Mouse (Mus musculus) hindbrain, embryonic 14.5 days (tissue): ENCODE measurements around the gene Tbc1d9b. TPM values are rescaled to one million over a fixed set of nuclear protein-coding genes. Genes with fewer than 3 reads are reported as not detected.

Experiments
- ATAC-seq: fragments of 200-750 bp; cut with Nextera tagmentation; 2 replicates; pipeline ENCODE4 v1.8.0; 2017; ENCODE audit warnings: moderate number of reproducible peaks, mild to moderate bottlenecking, moderate TSS enrichment, moderate library complexity; ENCODE audit not compliant: low FRiP score
- DNase-seq: peaks from one replicate; pipeline ENCODE4 v3.0.0-alpha.2; 2015; ENCODE audit warnings: low spot score
- H3K27ac ChIP-seq: fragments of 300-500 bp; sonication (generic); 2 replicates; pipeline ENCODE4 v1.5.1; 2014; ENCODE audit warnings: mild to moderate bottlenecking, moderate library complexity
- H3K27me3 ChIP-seq: fragments of 300-500 bp; sonication (generic); 2 replicates; pipeline ENCODE4 v1.6.1; 2014; ENCODE audit warnings: mild to moderate bottlenecking, low read length, mixed read lengths; ENCODE audit not compliant: control insufficient read depth, insufficient read depth
- H3K36me3 ChIP-seq: fragments of 300-500 bp; sonication (generic); replicated peaks from 2 replicates; pipeline ENCODE4 v1.6.1; 2014; ENCODE audit not compliant: control insufficient read depth, insufficient read depth
- H3K4me1 ChIP-seq: fragments of 300-500 bp; sonication (generic); replicated peaks from 2 replicates; pipeline ENCODE4 v1.6.1; 2014; ENCODE audit warnings: antibody characterized with exemption, low read length, mixed read lengths; ENCODE audit not compliant: control insufficient read depth, insufficient read depth
- H3K4me2 ChIP-seq: fragments of 300-500 bp; sonication (generic); replicated peaks from 2 replicates; pipeline ENCODE4 v1.6.1; 2014; ENCODE audit warnings: mild to moderate bottlenecking, moderate library complexity
- H3K4me3 ChIP-seq: fragments of 300-500 bp; sonication (generic); replicated peaks from 2 replicates; pipeline ENCODE4 v1.5.1; 2014; ENCODE audit warnings: mild to moderate bottlenecking, low read length
- H3K9ac ChIP-seq: fragments of 300-500 bp; sonication (generic); 2 replicates; pipeline ENCODE4 v1.6.1; 2014
- H3K9me3 ChIP-seq: fragments of 300-500 bp; sonication (generic); 2 replicates; pipeline ENCODE4 v1.6.1; 2016; ENCODE audit warnings: low read length; ENCODE audit not compliant: control insufficient read depth
- WGBS: fragments of 180-500 bp; shearing (Covaris S2); extraction: QIAGEN DNeasy Blood & Tissue Kit; methylation state at CpG from one replicate; pipeline ENCODE4 v1.1.7; 2014; 5-methylcytosine and 5-hydroxymethylcytosine counted together
- polyA plus RNA-seq: library from polyadenylated mRNA; unstranded; fragments of >200 nt; fragmentation: Nextera tagmentation; extraction: Ambion mirVana; gene quantifications from 2 replicates; pipeline ENCODE4 v1.2.1, GENCODE M21; 2014

The Tbc1d9b gene
- polyA plus RNA-seq, 1 experiment from 2014 or later: 35.7 TPM

DNA sequence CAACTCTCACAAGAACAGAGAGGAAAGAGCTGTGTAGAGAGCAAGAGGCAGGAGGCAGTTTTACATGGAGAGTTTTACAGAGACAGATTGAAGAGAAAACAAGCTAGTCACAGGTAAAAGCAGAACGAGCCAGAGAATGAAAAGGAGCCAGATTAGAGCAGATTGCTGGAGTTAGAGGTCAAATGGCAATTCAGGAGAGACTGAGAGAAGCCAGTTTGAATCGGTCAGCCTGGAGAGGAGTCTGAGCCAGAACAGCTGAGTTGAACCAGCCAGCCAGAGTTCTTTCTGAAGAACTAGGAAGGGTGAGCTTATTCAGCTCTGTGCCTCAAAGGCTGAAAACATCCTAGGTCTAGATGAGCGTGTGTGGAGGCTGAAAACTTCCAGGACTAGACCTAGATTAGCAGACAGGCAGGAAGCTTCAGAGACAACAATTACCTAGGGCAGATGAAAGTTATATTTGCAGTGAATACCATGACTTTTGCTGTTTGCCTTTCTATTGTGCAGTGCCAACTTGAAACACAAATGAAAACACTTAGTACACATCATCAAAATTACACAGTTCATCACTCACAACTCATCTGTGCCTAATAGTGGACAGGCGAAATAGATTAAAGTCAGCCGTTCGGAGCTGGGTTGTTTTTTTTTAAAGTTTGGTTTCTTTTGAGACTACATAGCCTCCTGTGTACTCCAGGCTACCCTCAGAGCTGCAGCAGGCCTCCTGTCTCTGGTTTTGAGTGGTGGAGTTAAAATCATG lies 49.5 kb downstream of the Tbc1d9b start:
- H3K9me3 ChIP-seq: no peaks in the 10 kb centered on the region
- ATAC-seq: no peak
- WGBS: 83% methylated on average over 6 of the region's 6 CpGs

DNA sequence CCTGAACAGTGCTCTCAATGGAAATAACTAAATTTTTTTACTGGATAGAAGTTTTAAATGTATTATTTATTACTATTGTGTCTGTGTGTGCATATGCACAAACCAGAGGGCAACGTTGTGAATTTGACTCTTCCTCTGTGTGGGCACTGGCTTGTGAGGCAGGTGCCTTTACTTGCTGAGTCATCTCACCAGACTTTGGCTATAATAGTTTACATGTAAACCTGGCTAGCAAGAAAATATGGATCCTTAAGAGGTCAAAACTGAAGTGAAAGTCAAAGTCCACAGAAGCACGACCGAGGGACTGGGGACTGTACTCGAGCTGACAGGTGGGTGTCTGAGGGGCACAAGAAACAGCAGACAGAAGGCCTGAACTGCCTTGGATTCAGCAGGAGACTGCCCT lies 51.5 kb downstream of the Tbc1d9b start:
- ATAC-seq: no peak
- DNase-seq: no peak
- Histone ChIP-seq H3K9me3 (no peaks in the 10 kb centered on the region), H3K27ac (no peak overlapping the region), H3K36me3 (peaks cover 62% of the 10 kb centered on the region), H3K4me3 (no peak overlapping the region), H3K4me1 (no peaks in the 10 kb centered on the region), H3K27me3 (no peaks in the 10 kb centered on the region), H3K4me2 (no peak overlapping the region), H3K9ac (no peak overlapping the region)
- 90% methylated on average over 4 of the region's 4 CpGs for WGBS

More for the DNA sequence above, 49.5 kb downstream of the Tbc1d9b start:
- H3K9ac ChIP-seq: no peak overlapping the region
- H3K4me1 ChIP-seq: peaks cover 4% of the 10 kb centered on the region
- peaks cover 63% of the 10 kb centered on the region for H3K36me3 ChIP-seq
- no peak overlapping the region for H3K4me3 ChIP-seq
- no peak overlapping the region for H3K4me2 ChIP-seq
- no peak for DNase-seq
- H3K27me3 ChIP-seq: no peaks in the 10 kb centered on the region
- H3K27ac ChIP-seq: no peak overlapping the region

GRCm38 (mm10) chr11:50184788-50185187 lies 53.6 kb downstream of the Tbc1d9b start:
- ATAC-seq (no peak), DNase-seq (no peak)
- 78% methylated on average over 3 of the region's 3 CpGs for WGBS
- Histone ChIP-seq H3K4me3 (no peak overlapping the region), H3K27me3 (no peaks in the 10 kb centered on the region), H3K9ac (no peak overlapping the region), H3K4me2 (no peak overlapping the region), H3K4me1 (no peaks in the 10 kb centered on the region), H3K27ac (no peak overlapping the region), H3K9me3 (no peaks in the 10 kb centered on the region), H3K36me3 (peaks cover 56% of the 10 kb centered on the region)

- DNase-seq (no peak), ATAC-seq (no peak)
- 83% methylated on average over 7 of the region's 7 CpGs for WGBS
- Histone ChIP-seq H3K9ac (no peak overlapping the region), H3K27ac (no peak overlapping the region), H3K4me3 (no peak overlapping the region), H3K4me2 (no peak overlapping the region), H3K4me1 (no peaks in the 10 kb centered on the region), H3K9me3 (no peaks in the 10 kb centered on the region), H3K36me3 (peaks cover 46% of the 10 kb centered on the region), H3K27me3 (no peaks in the 10 kb centered on the region)
Observed at GRCm38 (mm10) chr11:50188682-50189081, 57.5 kb downstream of the Tbc1d9b start.

GRCm38 (mm10) chr11:50190362-50190761 lies 59.2 kb downstream of the Tbc1d9b start:
- ATAC-seq: no peak
- Histone ChIP-seq H3K27ac (no peak overlapping the region), H3K4me3 (no peak overlapping the region), H3K9me3 (no peaks in the 10 kb centered on the region), H3K4me1 (no peaks in the 10 kb centered on the region), H3K36me3 (peaks cover 35% of the 10 kb centered on the region), H3K9ac (no peak overlapping the region), H3K4me2 (no peak overlapping the region), H3K27me3 (no peaks in the 10 kb centered on the region)
- WGBS: 90% methylated on average over 4 of the region's 4 CpGs
- DNase-seq: no peak

- DNase-seq (no peak), ATAC-seq (no peak)
- H3K4me1 ChIP-seq: no peaks in the 10 kb centered on the region
- no peaks in the 10 kb centered on the region for H3K27me3 ChIP-seq
- no peak overlapping the region for H3K27ac ChIP-seq
- H3K36me3 ChIP-seq: peaks cover 42% of the 10 kb centered on the region
- no peaks in the 10 kb centered on the region for H3K9me3 ChIP-seq
- no peak overlapping the region for H3K4me2 ChIP-seq
- 92% methylated on average over 3 of the region's 3 CpGs for WGBS
- no peak overlapping the region for H3K4me3 ChIP-seq
- no peak overlapping the region for H3K9ac ChIP-seq
Observed at GRCm38 (mm10) chr11:50192278-50192677, 61.1 kb downstream of the Tbc1d9b start.

GRCm38 (mm10) chr11:50194070-50194469 lies 62.9 kb downstream of the Tbc1d9b start:
- Histone ChIP-seq H3K9me3 (no peaks in the 10 kb centered on the region), H3K27ac (no peak overlapping the region), H3K27me3 (no peaks in the 10 kb centered on the region), H3K4me2 (no peak overlapping the region), H3K9ac (no peak overlapping the region), H3K4me1 (no peaks in the 10 kb centered on the region), H3K4me3 (no peak overlapping the region), H3K36me3 (peaks cover 50% of the 10 kb centered on the region)
- DNase-seq: no peak
- WGBS: 87% methylated on average over 7 of the region's 7 CpGs
- ATAC-seq: no peak

- Histone ChIP-seq H3K9me3 (no peaks in the 10 kb centered on the region), H3K4me2 (no peak overlapping the region), H3K27ac (no peak overlapping the region), H3K4me3 (no peak overlapping the region), H3K36me3 (peaks cover 57% of the 10 kb centered on the region), H3K4me1 (no peaks in the 10 kb centered on the region), H3K27me3 (no peaks in the 10 kb centered on the region), H3K9ac (no peak overlapping the region)
- no peak for DNase-seq
- no peak for ATAC-seq
- 89% methylated on average over 4 of the region's 4 CpGs for WGBS
Observed at GRCm38 (mm10) chr11:50194793-50195192, 63.6 kb downstream of the Tbc1d9b start.

DNA sequence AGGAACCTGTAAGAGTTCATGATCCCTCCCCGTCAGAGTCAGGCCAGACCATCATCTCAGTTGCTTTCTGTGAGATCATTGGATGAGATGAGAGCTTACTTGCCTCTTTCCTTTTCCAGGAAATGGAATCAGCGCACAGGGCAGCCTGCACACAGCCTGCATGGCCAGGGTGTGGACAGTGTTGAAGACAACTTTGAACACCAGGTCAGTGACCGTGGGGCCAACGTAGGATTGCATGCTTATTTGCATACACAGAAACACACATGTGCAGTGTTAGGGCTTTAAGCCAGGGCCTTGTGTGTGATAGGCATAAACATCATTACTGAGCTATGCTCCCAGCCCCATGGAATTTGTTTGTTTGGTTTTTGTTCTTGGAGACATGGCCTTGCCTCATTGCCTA lies 66.3 kb downstream of the Tbc1d9b start:
- DNase-seq (no peak), ATAC-seq (no peak)
- Histone ChIP-seq H3K4me2 (no peak overlapping the region), H3K9ac (no peak overlapping the region), H3K36me3 (peaks cover 82% of the 10 kb centered on the region), H3K4me3 (no peak overlapping the region), H3K27ac (no peak overlapping the region), H3K9me3 (no peaks in the 10 kb centered on the region), H3K4me1 (no peaks in the 10 kb centered on the region), H3K27me3 (no peaks in the 10 kb centered on the region)
- 88% methylated on average over 4 of the region's 4 CpGs for WGBS
